Mouse (Mus musculus): ENCODE results near the gene Ifi27. TPM values are rescaled to one million over a fixed set of nuclear protein-coding genes. Genes with fewer than 3 reads are reported as not detected.

Gene Ifi27
- polyA plus RNA-seq, 2 experiments: 50.5 to 87.1 TPM

DNA sequence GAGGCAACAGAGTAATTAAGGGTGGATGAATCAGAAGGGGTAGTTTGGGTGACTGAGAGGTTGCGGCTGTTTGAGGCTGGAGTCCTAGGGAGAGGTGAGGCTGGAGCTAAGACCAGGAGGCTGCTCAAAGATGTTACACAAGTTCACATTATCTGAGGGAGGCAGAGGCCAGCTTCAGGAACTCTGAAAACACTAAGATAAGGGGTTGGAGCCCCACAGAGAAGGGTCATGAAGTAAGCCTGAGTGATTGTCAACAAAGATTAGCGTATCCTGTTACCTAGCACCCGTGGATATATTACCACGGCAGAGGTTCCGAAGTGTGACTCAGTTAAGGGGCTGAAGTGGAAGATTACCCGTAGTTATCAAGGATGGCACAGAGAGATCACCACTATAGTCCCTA, 40.5 kb upstream of the Ifi27 start:
- no peak for TF ChIP-seq POLR2A (IDR thresholded peaks at IDR 0.05; ENCODE audit: borderline replicate concordance, extremely low read depth, insufficient read depth, insufficient read length)
- DNase-seq (ENCODE audit: low spot score) (no peak), ATAC-seq (ENCODE audit: low FRiP score, low read depth) (no peak)
- WGBS: 60% methylated on average over 6 of the region's 6 CpGs
- no peaks in the 10 kb centered on the region for H3K9me3 ChIP-seq (ENCODE audit: control insufficient read depth, low read length)
- no peak overlapping the region for H3K27ac ChIP-seq (replicated peaks; ENCODE audit: low read depth, low read length)
- H3K27me3 ChIP-seq (ENCODE audit: control insufficient read depth, insufficient read depth, low read length): no peaks in the 10 kb centered on the region
- no peak overlapping the region for H3K4me3 ChIP-seq (replicated peaks; ENCODE audit: low read length)
- H3K4me2 ChIP-seq (replicated peaks; ENCODE audit: low read depth, low read length, severe bottlenecking): no peak overlapping the region
- no peak overlapping the region for H3K9ac ChIP-seq (ENCODE audit: low read depth, low read length, severe bottlenecking)
- no peaks in the 10 kb centered on the region for H3K36me3 ChIP-seq (ENCODE audit: control insufficient read depth, insufficient read depth, low read length)
- peaks cover 7% of the 10 kb centered on the region; the same call in 1 of the 2 replicates for H3K4me1 ChIP-seq (ENCODE audit: control insufficient read depth, insufficient read depth, low read length)

DNA sequence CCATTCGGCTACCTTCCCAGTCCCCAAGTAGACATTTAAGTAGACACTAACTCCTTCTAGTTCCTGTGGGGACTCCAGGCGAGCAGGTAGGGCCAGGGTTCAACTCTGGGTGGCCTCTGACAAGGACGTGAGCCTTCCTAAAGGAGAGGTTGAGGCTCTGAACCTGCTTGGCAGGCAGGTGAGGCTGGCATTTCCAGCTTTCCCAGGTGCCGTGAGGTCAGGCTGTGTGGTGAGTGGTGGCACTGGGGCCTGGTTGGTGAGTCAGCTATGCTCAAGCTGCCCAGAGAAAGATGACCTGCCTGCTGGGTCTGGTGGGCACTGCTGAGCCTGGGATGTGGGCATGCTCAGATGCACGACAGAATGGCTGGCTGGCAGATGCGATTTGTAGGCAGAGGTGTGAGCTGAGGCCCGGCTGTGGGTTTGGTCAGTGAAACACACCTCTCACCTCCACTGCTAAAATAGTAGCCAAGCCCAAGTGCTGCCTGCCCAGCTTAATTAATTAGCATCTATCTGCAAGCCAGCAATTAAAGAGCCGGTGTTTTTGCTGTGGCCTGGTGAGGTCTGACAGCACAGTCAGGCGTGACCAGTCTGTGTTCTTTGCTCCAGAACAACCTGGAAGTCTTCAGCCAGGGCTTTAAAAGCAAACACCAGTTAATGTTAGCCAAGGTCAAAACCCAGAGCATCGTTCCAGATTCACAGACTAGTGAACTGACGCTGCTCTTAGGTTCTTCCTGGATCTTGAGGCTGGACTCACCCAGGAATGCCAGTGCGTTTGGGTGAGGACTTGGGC, 38.3 kb upstream of the Ifi27 start:
- Histone ChIP-seq H3K4me1 (ENCODE audit: control insufficient read depth, insufficient read depth, low read length) (no peaks in the 10 kb centered on the region), H3K9me3 (ENCODE audit: control insufficient read depth, low read length) (no peaks in the 10 kb centered on the region), H3K9ac (ENCODE audit: low read depth, low read length, severe bottlenecking) (no peak overlapping the region), H3K4me3 (replicated peaks; ENCODE audit: low read length) (no peak overlapping the region), H3K27ac (replicated peaks; ENCODE audit: low read depth, low read length) (no peak overlapping the region), H3K4me2 (replicated peaks; ENCODE audit: low read depth, low read length, severe bottlenecking) (no peak overlapping the region), H3K36me3 (ENCODE audit: control insufficient read depth, insufficient read depth, low read length) (no peaks in the 10 kb centered on the region), H3K27me3 (ENCODE audit: control insufficient read depth, insufficient read depth, low read length) (no peaks in the 10 kb centered on the region)
- ATAC-seq (ENCODE audit: low FRiP score, low read depth): no peak
- WGBS: 64% methylated on average over 12 of the region's 12 CpGs
- TF ChIP-seq POLR2A (IDR thresholded peaks at IDR 0.05; ENCODE audit: borderline replicate concordance, extremely low read depth, insufficient read depth, insufficient read length): no peak
- DNase-seq (ENCODE audit: low spot score): no peak

DNA sequence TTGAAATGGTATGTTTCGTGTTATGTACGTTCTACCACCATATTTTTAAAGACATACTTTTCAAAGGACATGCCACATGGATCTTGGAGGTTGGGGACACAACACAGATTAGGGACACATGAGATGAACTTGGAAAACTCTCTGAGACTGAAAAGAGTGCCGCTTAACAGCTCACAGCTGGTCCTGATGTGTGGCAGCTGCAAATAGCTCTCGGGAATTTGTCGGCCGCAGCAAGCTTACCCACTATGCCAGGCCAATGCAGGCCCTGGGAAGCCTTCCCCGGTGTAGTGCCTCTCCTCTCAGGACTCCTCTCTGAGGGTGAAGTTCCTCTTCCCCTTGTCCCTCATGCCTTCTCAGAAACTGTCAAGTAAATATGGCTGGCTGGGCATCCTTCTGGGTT, 37.3 kb upstream of the Ifi27 start:
- Histone ChIP-seq H3K9me3 (ENCODE audit: control insufficient read depth, low read length) (no peaks in the 10 kb centered on the region), H3K36me3 (ENCODE audit: control insufficient read depth, insufficient read depth, low read length) (no peaks in the 10 kb centered on the region), H3K9ac (ENCODE audit: low read depth, low read length, severe bottlenecking) (no peak overlapping the region), H3K27me3 (ENCODE audit: control insufficient read depth, insufficient read depth, low read length) (no peaks in the 10 kb centered on the region), H3K4me3 (replicated peaks; ENCODE audit: low read length) (no peak overlapping the region), H3K4me2 (replicated peaks; ENCODE audit: low read depth, low read length, severe bottlenecking) (no peak overlapping the region), H3K4me1 (ENCODE audit: control insufficient read depth, insufficient read depth, low read length) (no peaks in the 10 kb centered on the region), H3K27ac (replicated peaks; ENCODE audit: low read depth, low read length) (no peak overlapping the region)
- TF ChIP-seq POLR2A (IDR thresholded peaks at IDR 0.05; ENCODE audit: borderline replicate concordance, extremely low read depth, insufficient read depth, insufficient read length): no peak
- 62% methylated on average over 7 of the region's 7 CpGs for WGBS
- DNase-seq (ENCODE audit: low spot score) (no peak), ATAC-seq (ENCODE audit: low FRiP score, low read depth) (no peak)

DNA sequence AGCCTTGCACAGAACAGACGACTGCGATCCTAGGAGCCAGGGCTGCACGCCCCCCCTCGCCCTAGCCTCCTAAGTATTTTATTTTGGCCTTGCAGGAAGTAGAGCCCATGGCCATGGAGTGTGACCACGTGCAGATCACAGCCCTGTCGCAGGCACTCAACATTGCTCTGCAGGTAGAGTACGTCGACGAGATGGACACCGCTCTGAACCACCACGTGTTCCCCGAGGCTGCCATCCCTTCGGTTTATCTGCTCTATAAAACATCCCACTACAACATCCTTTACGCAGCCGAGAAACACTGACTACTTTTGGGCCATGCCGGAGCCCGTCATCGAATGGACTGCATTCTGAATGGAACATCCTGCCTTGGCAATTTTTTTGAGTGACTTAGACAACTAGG, 29.9 kb upstream of the Ifi27 start:
- Histone ChIP-seq H3K27ac (replicated peaks; ENCODE audit: low read depth, low read length) (no peak overlapping the region), H3K9ac (ENCODE audit: low read depth, low read length, severe bottlenecking) (no peak overlapping the region), H3K27me3 (ENCODE audit: control insufficient read depth, insufficient read depth, low read length) (no peaks in the 10 kb centered on the region), H3K4me3 (replicated peaks; ENCODE audit: low read length) (no peak overlapping the region), H3K4me1 (ENCODE audit: control insufficient read depth, insufficient read depth, low read length) (no peaks in the 10 kb centered on the region), H3K4me2 (replicated peaks; ENCODE audit: low read depth, low read length, severe bottlenecking) (no peak overlapping the region), H3K9me3 (ENCODE audit: control insufficient read depth, low read length) (no peaks in the 10 kb centered on the region), H3K36me3 (ENCODE audit: control insufficient read depth, insufficient read depth, low read length) (peaks cover 61% of the 10 kb centered on the region)
- ATAC-seq (ENCODE audit: low FRiP score, low read depth) (no peak), DNase-seq (ENCODE audit: low spot score) (no peak)
- WGBS: 86% methylated on average over 18 of the region's 18 CpGs
- TF ChIP-seq POLR2A (IDR thresholded peaks at IDR 0.05; ENCODE audit: borderline replicate concordance, extremely low read depth, insufficient read depth, insufficient read length): no peak

DNA sequence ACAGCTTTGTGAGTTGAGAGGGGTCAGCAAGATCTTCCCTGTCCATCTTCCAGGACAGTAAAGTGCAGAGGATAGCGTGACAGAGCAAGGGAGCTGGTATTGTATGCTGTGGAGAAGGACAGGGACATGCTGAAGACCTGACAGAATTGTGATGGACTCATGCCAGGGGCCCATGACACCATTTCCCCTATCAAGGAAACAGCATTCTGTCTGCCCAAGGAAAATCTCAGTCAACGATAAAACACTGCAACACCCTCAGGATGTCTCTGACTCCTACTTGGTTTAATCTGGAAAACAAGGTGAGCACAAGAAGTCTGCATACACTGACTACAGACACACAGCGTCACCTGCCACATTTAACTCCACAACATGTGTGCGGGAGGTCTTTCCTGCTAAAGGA, 26.3 kb upstream of the Ifi27 start, which contains the start of gene 9330161L09Rik:
Gene 9330161L09Rik, minus strand, starts transcription at position 101 of the 400 bp plus-strand sequence.
- TF ChIP-seq POLR2A (IDR thresholded peaks at IDR 0.05; ENCODE audit: borderline replicate concordance, extremely low read depth, insufficient read depth, insufficient read length): no peak
- no peak within 1 kb of the TSS for H3K9ac ChIP-seq (ENCODE audit: low read depth, low read length, severe bottlenecking)
- H3K27ac ChIP-seq (replicated peaks; ENCODE audit: low read depth, low read length): no peak within 1 kb of the TSS
- H3K4me2 ChIP-seq (replicated peaks; ENCODE audit: low read depth, low read length, severe bottlenecking): no peak within 1 kb of the TSS
- ATAC-seq (ENCODE audit: low FRiP score, low read depth) (no peak), DNase-seq (ENCODE audit: low spot score) (no peak)
- H3K36me3 ChIP-seq (ENCODE audit: control insufficient read depth, insufficient read depth, low read length): peaks cover 92% of the 10 kb centered on the region
- no peaks in the 10 kb centered on the region for H3K9me3 ChIP-seq (ENCODE audit: control insufficient read depth, low read length)
- H3K4me1 ChIP-seq (ENCODE audit: control insufficient read depth, insufficient read depth, low read length): no peaks in the 10 kb centered on the region
- no peak within 1 kb of the TSS for H3K4me3 ChIP-seq (replicated peaks; ENCODE audit: low read length)
- no peaks in the 10 kb centered on the region for H3K27me3 ChIP-seq (ENCODE audit: control insufficient read depth, insufficient read depth, low read length)
- 96% methylated on average over 4 of the region's 4 CpGs for WGBS

Data from limb, embryonic 14.5 days (tissue).